Mouse (Mus musculus): ENCODE results near the gene Fosl1.
A peak's percentile ranks its signal among the peaks of the same experiment; 100 is the strongest.

Gene Fosl1

DNA sequence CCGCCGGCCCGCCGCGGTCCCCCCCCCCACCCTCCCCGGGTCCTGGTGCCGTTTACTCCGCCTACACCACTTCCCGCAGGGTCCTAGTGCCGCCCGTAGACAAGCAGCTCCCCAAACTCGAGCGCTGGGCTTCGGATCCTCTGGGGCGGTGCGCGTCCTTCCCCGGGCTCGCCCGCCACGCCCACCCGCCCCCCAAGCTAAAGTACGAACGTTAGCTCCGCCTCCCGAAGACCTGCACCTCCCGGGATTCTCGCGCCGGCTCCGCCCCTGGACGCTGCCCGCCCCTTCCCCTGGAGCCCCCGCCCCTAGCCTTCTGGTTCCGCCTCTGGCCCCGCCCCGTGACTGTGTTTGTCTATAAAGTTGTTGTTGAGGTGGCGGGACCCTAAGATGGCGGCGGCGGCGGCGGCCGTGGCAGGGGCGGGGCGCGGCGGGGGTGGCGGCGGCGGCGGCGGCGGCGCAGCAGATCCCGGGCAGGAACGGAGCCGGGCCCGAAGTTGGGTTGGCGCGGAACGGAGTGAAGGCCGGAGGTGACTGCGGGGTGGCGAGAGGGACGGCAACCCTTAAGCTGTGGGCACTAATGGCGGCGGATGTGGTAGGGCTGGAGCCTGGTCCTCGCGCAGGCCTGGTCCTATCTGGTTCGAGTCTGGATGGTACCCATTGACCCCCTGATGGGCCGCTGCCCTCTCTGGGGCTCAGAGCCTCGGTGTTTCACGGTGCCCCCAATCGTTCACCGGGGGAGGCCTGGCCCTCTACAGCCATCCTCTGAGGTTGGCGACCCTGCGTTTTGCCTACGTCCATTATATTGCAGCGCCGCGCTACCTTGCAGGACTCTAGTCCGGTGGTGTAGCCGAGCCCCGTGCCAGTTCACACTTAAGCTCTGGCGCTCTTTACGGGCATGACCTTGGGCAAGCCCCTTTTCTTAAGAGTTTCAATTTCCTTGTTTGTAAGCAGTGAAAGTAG, 22.3 kb upstream of the Fosl1 start, which contains the start of the genes Drap1 and AI837181:
Drap1 (minus strand) TSS at position 198 of the 960 bp plus-strand sequence.
AI837181 (plus strand) TSS at position 363 of the 960 bp plus-strand sequence.
- peak; percentile 81 to 87 for DNase-seq (ENCODE audit: low spot score in 2 of 2)

DNA sequence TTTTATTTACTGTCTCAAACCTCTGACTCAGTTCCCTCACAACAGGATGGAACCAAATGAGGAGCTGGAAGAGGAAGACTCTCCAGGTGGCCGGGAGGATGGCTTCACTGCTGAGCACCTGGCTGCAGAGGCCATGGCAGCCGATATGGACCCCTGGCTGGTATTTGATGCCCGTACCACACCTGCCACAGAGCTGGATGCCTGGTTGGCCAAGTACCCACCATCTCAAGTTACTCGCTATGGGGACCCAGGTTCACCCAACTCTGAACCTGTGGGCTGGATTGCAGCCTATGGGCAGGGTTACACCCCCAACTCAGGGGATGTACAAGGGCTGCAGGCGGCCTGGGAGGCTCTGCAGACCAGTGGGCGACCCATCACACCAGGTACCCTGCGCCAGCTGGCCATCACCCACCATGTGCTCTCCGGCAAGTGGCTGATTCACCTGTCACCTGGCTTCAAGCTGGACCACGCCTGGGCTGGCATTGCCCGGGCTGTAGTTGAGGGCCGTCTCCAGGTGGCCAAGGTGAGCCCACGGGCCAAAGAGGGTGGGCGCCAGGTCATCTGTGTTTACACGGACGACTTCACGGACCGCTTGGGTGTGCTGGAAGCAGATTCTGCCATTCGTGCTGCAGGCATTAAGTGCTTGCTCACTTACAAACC, 21.3 kb upstream of the Fosl1 start:
- DNase-seq (ENCODE audit: low spot score in 2 of 2): no peak

GRCm38 (mm10) chr19:5426640-5427290, 20.6 kb upstream of the Fosl1 start:
- no peak for DNase-seq (ENCODE audit: low spot score in 2 of 2)

- DNase-seq (ENCODE audit: low spot score in 2 of 2): no peak
Observed at GRCm38 (mm10) chr19:5428083-5428482, 19.3 kb upstream of the Fosl1 start.

DNA sequence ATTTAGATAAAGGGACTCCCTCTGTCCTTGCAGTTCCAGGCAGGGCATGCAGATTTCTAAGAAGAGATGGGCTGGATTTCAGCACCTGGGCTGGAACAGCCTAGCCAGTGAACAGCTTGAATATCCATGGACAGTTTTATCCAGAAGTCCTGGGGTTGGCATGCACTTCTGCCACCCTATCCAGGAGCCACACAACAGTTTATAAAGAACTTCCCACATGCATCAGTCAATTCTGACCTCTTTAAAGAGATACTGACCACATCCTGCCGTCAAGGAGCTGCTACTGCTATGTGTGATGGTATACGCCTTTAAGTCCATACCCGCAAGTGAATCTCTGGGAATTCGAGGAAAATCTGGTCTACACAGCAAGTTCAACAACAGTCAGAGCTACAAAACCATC, 18.1 kb upstream of the Fosl1 start:
- no peak for DNase-seq (ENCODE audit: low spot score in 2 of 2)

GRCm38 (mm10) chr19:5429806-5430205, 17.5 kb upstream of the Fosl1 start:
- no peak for DNase-seq (ENCODE audit: low spot score in 2 of 2)

- no peak for DNase-seq (ENCODE audit: low spot score in 2 of 2)
Observed at GRCm38 (mm10) chr19:5430408-5430807, 16.9 kb upstream of the Fosl1 start.

GRCm38 (mm10) chr19:5431911-5432464, 15.4 kb upstream of the Fosl1 start:
- DNase-seq (ENCODE audit: low spot score in 2 of 2): no peak

DNA sequence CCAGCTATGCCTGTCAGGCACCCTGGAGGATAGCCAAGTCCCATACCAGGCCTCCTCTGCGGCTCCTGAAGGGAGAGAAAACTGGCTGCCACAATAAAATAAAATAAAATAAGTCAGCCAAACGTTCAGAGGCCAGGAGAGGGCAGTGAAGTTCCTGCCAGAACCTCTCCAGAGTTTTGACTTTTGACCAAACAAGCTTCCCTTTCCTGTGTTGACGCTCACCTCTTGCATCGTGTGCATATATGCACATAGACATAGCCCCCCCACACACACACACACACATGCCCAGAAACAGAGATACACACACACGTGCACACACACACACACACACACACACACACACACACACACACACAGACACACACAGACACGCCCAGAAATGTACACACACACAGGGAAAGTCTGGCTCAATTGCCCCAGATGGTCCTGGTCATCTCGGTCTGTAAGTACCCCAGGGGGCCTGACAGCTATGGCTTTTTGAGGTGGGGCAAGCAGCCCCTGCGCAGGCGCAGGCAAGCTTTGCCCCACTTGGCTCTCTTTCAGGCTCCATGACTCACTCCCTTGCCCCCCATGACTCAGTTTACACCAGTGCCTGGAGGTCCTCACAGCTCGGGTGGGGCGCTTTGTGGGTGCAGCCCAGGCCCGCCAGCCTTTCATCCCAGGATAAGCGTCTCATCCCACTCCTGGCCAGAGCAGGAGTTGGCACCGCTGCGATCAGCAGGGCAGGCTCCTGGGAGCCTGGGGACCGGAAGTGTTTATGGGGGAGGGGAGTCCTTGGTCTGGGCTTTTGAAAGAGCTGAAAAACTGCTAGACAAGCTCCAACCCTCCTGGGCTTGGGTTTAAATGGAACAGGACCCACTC, 14.1 kb upstream of the Fosl1 start:
- DNase-seq (ENCODE audit: low spot score in 2 of 2): no peak

- DNase-seq (ENCODE audit: low spot score in 2 of 2): no peak
Observed at GRCm38 (mm10) chr19:5433951-5434350, 13.4 kb upstream of the Fosl1 start.

DNA sequence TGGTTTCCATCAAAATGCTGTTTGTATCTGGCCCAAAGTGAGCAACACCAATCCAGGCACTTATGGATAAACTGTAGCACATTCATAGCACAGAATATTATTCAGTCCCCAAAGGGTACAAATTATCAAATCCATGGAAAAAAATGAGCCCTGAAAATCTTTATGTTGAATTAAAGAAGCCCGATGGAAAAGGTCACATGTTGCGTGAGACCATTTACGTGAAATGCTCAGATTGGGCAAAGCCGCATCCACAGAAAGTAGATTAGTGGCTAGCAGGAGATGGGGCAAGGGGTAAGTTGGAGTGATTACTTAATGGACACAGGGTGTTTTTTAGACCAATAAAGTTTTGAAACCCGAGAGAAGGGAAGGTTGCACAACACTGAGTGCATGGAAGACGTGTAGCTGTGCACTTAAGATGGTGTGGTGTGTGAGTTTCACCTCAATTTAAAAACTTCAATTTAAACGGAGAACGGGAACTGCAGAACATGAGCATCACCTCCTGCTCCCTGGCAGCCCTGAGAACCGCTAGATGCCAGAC, 2.9 kb upstream of the Fosl1 start:
- DNase-seq (ENCODE audit: low spot score in 2 of 2): no peak

GRCm38 (mm10) chr19:5444954-5445353, 2.4 kb upstream of the Fosl1 start:
- no peak for DNase-seq (ENCODE audit: low spot score in 2 of 2)

DNA sequence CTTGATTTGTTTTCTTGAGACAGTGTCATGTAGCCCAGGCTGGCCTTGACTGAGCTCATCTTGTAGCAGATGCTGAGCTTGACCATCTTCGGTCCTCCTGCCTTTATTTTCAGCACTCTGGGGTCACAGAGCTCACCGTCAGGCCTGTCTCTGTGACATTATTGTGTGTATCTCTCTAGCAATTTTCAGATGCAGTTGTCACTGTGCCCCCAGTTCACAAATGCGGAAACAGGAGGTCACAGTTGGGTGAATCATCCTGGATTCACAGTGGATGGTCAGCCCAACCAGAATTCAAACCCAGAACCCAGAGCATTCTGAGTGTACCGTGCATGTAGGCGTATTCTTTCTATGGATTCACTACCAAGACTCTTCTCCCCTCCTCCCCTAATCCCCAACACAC, 1.6 kb upstream of the Fosl1 start:
- no peak for DNase-seq (ENCODE audit: low spot score in 2 of 2)

- DNase-seq (ENCODE audit: low spot score in 2 of 2): no peak
Observed at GRCm38 (mm10) chr19:5448354-5449150, 1.2 kb downstream of the Fosl1 start.

- no peak for DNase-seq (ENCODE audit: low spot score in 2 of 2)
Observed at GRCm38 (mm10) chr19:5449673-5450072, 2.3 kb downstream of the Fosl1 start.

GRCm38 (mm10) chr19:5451766-5452165, 4.4 kb downstream of the Fosl1 start:
- no peak for DNase-seq (ENCODE audit: low spot score in 2 of 2)

GRCm38 (mm10) chr19:5455037-5455436, 7.7 kb downstream of the Fosl1 start:
- no peak for DNase-seq (ENCODE audit: low spot score in 2 of 2)

DNA sequence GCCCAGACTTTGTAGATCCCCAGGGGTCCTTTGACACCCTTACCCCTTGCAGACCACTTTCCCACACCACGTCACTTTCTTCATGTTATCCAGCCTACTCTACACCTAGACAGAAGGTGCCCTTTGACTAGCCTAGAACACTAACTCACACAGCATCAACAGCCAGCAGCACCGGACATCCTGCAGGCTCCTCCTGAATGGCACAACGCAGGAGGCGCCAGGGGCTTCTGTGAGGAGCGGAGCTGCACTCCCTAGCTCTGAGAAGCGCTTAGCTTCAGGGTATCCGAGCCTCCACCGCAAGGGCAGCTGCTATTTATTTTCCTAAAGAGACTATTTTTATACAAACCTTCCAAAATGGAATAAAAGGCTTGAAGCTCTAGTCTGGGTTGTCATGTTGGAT, 8.2 kb downstream of the Fosl1 start:
- no peak for DNase-seq (ENCODE audit: low spot score in 2 of 2)

DNA sequence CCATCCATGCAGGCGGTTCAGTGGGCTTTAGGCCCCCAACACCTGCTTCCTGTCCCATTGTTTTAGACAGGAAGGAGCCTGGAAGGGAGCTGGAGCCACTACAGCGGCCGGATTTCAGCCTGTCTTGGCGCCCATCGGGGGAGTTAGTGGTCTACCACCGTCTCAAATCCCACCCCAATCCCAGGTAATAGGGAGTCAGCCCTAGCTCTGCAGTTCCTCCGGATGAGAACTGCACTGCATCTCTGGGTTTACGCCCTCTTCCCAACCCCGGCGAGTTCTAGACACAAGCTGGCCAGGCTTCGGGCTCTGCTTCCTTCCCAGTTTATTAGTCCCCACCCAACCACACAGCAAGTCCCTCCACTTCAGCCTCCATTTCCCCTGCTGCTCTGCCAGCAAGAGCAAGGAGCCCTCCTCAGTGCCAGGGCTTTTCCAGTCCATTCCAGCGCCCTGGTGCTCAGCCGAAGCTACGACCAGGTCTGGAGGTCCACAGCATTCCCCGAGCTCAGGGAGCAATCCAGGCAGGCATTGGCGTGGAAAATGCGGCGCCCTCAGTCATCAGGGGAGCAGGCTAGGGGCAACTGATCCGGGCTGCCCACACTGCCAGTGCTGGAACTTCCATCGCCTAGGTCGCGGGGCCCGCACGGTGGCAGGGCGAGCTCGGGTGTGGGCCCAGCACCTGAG, 9.0 kb downstream of the Fosl1 start:
- no peak for DNase-seq (ENCODE audit: low spot score in 2 of 2)
